Mouse (Mus musculus): ENCODE measurements around the gene Tmem182.
A peak's percentile ranks its signal among the peaks of the same experiment; 100 is the strongest.

GRCm38 (mm10) chr1:40797348-40797747, 8.1 kb upstream of the Tmem182 start:
- TF ChIP-seq CTCF (IDR thresholded peaks at IDR 0.05; ENCODE audit: low read depth, low read length) (peak; percentile 40), POLR2A (IDR thresholded peaks at IDR 0.05; ENCODE audit: extremely low read depth, insufficient read depth, low read length) (no peak)

Data from liver, adult 2 months (tissue).